Mouse (Mus musculus) layer of hippocampus, postnatal 10 days (tissue): ENCODE measurements around the gene Tex264. TPM values are rescaled to one million over a fixed set of nuclear protein-coding genes. Genes with fewer than 3 reads are reported as not detected.

Source experiments
- total RNA-seq, 2 experiments: library from RNA; stranded (reverse); gene quantifications; 2 replicates each; pipeline ENCODE4 v1.2.3; 2021

Tex264 gene
- total RNA-seq, 2 experiments from 2014 or later = 85.3 to 91.6 TPM

Other genes with a start within 250 kb of the Tex264 start
- 10 to 100 TPM; 11.0 to 13.2 TPM for gene Acy1, start 247.6 kb downstream of the Tex264 start, total RNA-seq
- gene Abhd14b, start 238.5 kb downstream of the Tex264 start, total RNA-seq = 10 to 100 TPM in 1 of 2 experiments, 1 to 10 TPM in 1; 9.9 to 10.6 TPM
- 10 to 100 TPM; 51.1 to 53.2 TPM for gene Abhd14a, start 238.2 kb downstream of the Tex264 start, total RNA-seq
- gene Pcbp4, start 232.6 kb downstream of the Tex264 start, total RNA-seq = 100 to 1,000 TPM; 226 to 234 TPM
- gene Gpr62, start 220.0 kb downstream of the Tex264 start, total RNA-seq = 1 to 10 TPM; 1.8 to 2.0 TPM
- gene Rrp9, start 210.0 kb downstream of the Tex264 start, total RNA-seq = 10 to 100 TPM; 38.5 to 45.2 TPM
- gene Parp3, start 209.0 kb downstream of the Tex264 start, total RNA-seq = 1 to 10 TPM; 2.4 to 2.8 TPM
- not detected for gene Iqcf1, start 186.0 kb downstream of the Tex264 start, total RNA-seq
- gene Iqcf5, start 171.4 kb downstream of the Tex264 start, total RNA-seq = 1 to 10 TPM in 1 of 2 experiments, not detected in 1; 1.5 TPM
- gene Iqcf3, start 124.3 kb downstream of the Tex264 start, total RNA-seq = not detected
- not detected for gene Iqcf4, start 114.9 kb downstream of the Tex264 start, total RNA-seq
- not detected for gene Iqcf6, start 59.3 kb downstream of the Tex264 start, total RNA-seq
- 10 to 100 TPM; 37.1 to 38.3 TPM for gene Grm2, start 29.8 kb downstream of the Tex264 start, total RNA-seq
- gene Rad54l2, start 103.3 kb upstream of the Tex264 start, total RNA-seq = 10 to 100 TPM; 20.8 to 21.3 TPM
- gene Dcaf1, start 135.9 kb upstream of the Tex264 start, total RNA-seq = 10 to 100 TPM; 24.4 to 28.8 TPM
- 10 to 100 TPM; 58.3 to 61.2 TPM for gene Rbm15b, start 201.5 kb upstream of the Tex264 start, total RNA-seq
- 100 to 1,000 TPM; 101 to 116 TPM for gene Manf, start 206.1 kb upstream of the Tex264 start, total RNA-seq